Mouse (Mus musculus) MEL (cell line): ENCODE results near the gene Acss1. TPM values are rescaled to one million over a fixed set of nuclear protein-coding genes. Genes with fewer than 3 reads are reported as not detected.

ENCODE experiments used
- DNase-seq: peaks from one replicate; pipeline ENCODE4 v3.0.0; 2011; ENCODE audit warnings: low read depth, low spot score
- H3K27ac ChIP-seq: 2 replicates; pipeline ENCODE4 v1.5.1; 2012; ENCODE audit warnings: low read depth, mild to moderate bottlenecking, control low read depth, low read length, moderate library complexity; ENCODE audit not compliant: control insufficient read depth
- H3K27me3 ChIP-seq, 2 experiments: fragments of 150-350 bp in 1 of 2; sonication (generic) in 1 of 2; 2 replicates each; pipeline ENCODE4 v1.6.1; 2012; ENCODE audit warnings: low read length in 2 of 2, mild to moderate bottlenecking in 2 of 2, improper control_type of control experiment in 1 of 2, moderate library complexity in 1 of 2; ENCODE audit not compliant: insufficient read depth in 2 of 2, control insufficient read depth in 1 of 2
- H3K36me3 ChIP-seq, 2 experiments: 2 replicates each; pipeline ENCODE4 v1.6.1; 2012 to 2014; ENCODE audit warnings: low read length in 2 of 2, improper control_type of control experiment in 1 of 2, inconsistent platforms in 1 of 2, mild to moderate bottlenecking in 1 of 2; ENCODE audit not compliant: insufficient read depth in 2 of 2, control insufficient read depth in 1 of 2
- H3K4me1 ChIP-seq, 2 experiments: fragments of 150-350 bp in 1 of 2; sonication (generic) in 1 of 2; 2 replicates each; pipeline ENCODE4 v1.6.1; 2012; ENCODE audit warnings: low read length in 2 of 2, improper control_type of control experiment in 1 of 2, mild to moderate bottlenecking in 1 of 2; ENCODE audit not compliant: insufficient read depth in 2 of 2, control insufficient read depth in 1 of 2
- H3K4me3 ChIP-seq, 2 experiments: fragments of 150-350 bp in 1 of 2; sonication (generic) in 1 of 2; 2 replicates each; pipeline ENCODE4 v1.5.1; 2012; ENCODE audit warnings: low read depth in 2 of 2, low read length in 2 of 2, mild to moderate bottlenecking in 2 of 2, moderate library complexity in 2 of 2, control low read depth in 1 of 2, improper control_type of control experiment in 1 of 2; ENCODE audit not compliant: control insufficient read depth in 1 of 2, insufficient read depth in 1 of 2
- H3K79me2 ChIP-seq: 2 replicates; pipeline ENCODE4 v1.6.1; 2012; ENCODE audit warnings: mild to moderate bottlenecking, low read length, moderate library complexity; ENCODE audit not compliant: control insufficient read depth, poor library complexity, insufficient read depth
- H3K9ac ChIP-seq: 2 replicates; pipeline ENCODE4 v1.6.1; 2012; ENCODE audit warnings: low read depth, mild to moderate bottlenecking, control low read depth, low read length, moderate library complexity; ENCODE audit not compliant: control insufficient read depth, poor library complexity, severe bottlenecking
- H3K9me3 ChIP-seq: fragments of 150-350 bp; sonication (generic); replicated peaks from 2 replicates; pipeline ENCODE4 v1.6.1; 2012; ENCODE audit warnings: mild to moderate bottlenecking, low read length, improper control_type of control experiment, moderate library complexity; ENCODE audit not compliant: insufficient read depth
- ELF1 ChIP-seq: IDR thresholded peaks from 2 replicates; pipeline ENCODE4 v1.6.1; 2014; ENCODE audit warnings: low read depth, mild to moderate bottlenecking, inconsistent platforms, low read length, improper control_type of control experiment, moderate library complexity
- ETS1 ChIP-seq: IDR thresholded peaks from 2 replicates; pipeline ENCODE4 v1.6.1; 2012; ENCODE audit warnings: low read depth, mild to moderate bottlenecking, inconsistent platforms, low read length, improper control_type of control experiment, moderate library complexity
- MAZ ChIP-seq: IDR thresholded peaks from 2 replicates; pipeline ENCODE4 v1.6.1; 2012; ENCODE audit warnings: low read depth, mild to moderate bottlenecking, inconsistent platforms, low read length, improper control_type of control experiment
- MYC ChIP-seq: IDR thresholded peaks from 2 replicates; pipeline ENCODE4 v1.6.1; 2011; ENCODE audit warnings: low read depth, mild to moderate bottlenecking, low read length, improper control_type of control experiment, moderate library complexity
- NRF1 ChIP-seq: IDR thresholded peaks from 2 replicates; pipeline ENCODE4 v1.6.1; 2014; ENCODE audit warnings: low read depth, mild to moderate bottlenecking, inconsistent platforms, low read length, improper control_type of control experiment, moderate library complexity; ENCODE audit not compliant: poor library complexity, insufficient read depth, severe bottlenecking
- POLR2A ChIP-seq, 2 experiments: IDR thresholded peaks; 2 replicates each; pipeline ENCODE4 v1.6.1; 2011 to 2012; ENCODE audit warnings: low read length in 2 of 2, mild to moderate bottlenecking in 2 of 2, control low read depth in 1 of 2, improper control_type of control experiment in 1 of 2, low read depth in 1 of 2, moderate library complexity in 1 of 2; ENCODE audit not compliant: control insufficient read depth in 1 of 2, insufficient read depth in 1 of 2, poor library complexity in 1 of 2
- POLR2AphosphoS2 ChIP-seq: IDR thresholded peaks from 2 replicates; pipeline ENCODE4 v1.6.1; 2011; ENCODE audit warnings: low read length, improper control_type of control experiment
- RCOR1 ChIP-seq: IDR thresholded peaks from 2 replicates; pipeline ENCODE4 v1.6.1; 2012; ENCODE audit warnings: low read depth, mild to moderate bottlenecking, inconsistent platforms, low read length, improper control_type of control experiment
- SIN3A ChIP-seq: IDR thresholded peaks from 2 replicates; pipeline ENCODE4 v1.6.1; 2012; ENCODE audit warnings: low read length, improper control_type of control experiment, inconsistent platforms
- SMC3 ChIP-seq: IDR thresholded peaks from 2 replicates; pipeline ENCODE4 v1.6.1; 2011; ENCODE audit warnings: low read depth, low read length, improper control_type of control experiment
- TAL1 ChIP-seq: IDR thresholded peaks from 2 replicates; pipeline ENCODE4 v1.6.1; 2012; ENCODE audit warnings: mild to moderate bottlenecking, inconsistent platforms, low read length, moderate library complexity, mixed read lengths
- TBP ChIP-seq: IDR thresholded peaks from 2 replicates; pipeline ENCODE4 v1.8.0; 2011; ENCODE audit warnings: low read depth, low read length, improper control_type of control experiment
- ZC3H11A ChIP-seq: IDR thresholded peaks from 2 replicates; pipeline ENCODE4 v1.6.1; 2012; ENCODE audit warnings: low read depth, mild to moderate bottlenecking, inconsistent platforms, low read length, improper control_type of control experiment
- ZNF384 ChIP-seq: IDR thresholded peaks from 2 replicates; pipeline ENCODE4 v1.6.1; 2012; ENCODE audit warnings: low read depth, mild to moderate bottlenecking, inconsistent platforms, low read length, improper control_type of control experiment
- polyA plus RNA-seq, 2 experiments: library from polyadenylated mRNA; stranded (reverse) in 1 of 2; unstranded in 1 of 2; fragments of >175 nt in 1 of 2; fragments of >200 nt in 1 of 2; gene quantifications; 2 replicates each; pipeline versions ENCODE4 v1.2.1 to v1.2.4; 2012; ENCODE audit warnings: low replicate concordance in 2 of 2, low read depth in 1 of 2; ENCODE audit not compliant: insufficient read length in 2 of 2, insufficient read depth in 1 of 2, missing spikeins in 1 of 2
- total RNA-seq: library from RNA; depleted of rRNA; stranded (reverse); fragments of 300-350 nt; gene quantifications from 2 replicates; pipeline ENCODE4 v1.2.3, GENCODE M21; 2012

Gene Acss1
- total and polyA plus RNA-seq, 3 experiments = 10.2 to 22.6 TPM; not detected in 1

DNA sequence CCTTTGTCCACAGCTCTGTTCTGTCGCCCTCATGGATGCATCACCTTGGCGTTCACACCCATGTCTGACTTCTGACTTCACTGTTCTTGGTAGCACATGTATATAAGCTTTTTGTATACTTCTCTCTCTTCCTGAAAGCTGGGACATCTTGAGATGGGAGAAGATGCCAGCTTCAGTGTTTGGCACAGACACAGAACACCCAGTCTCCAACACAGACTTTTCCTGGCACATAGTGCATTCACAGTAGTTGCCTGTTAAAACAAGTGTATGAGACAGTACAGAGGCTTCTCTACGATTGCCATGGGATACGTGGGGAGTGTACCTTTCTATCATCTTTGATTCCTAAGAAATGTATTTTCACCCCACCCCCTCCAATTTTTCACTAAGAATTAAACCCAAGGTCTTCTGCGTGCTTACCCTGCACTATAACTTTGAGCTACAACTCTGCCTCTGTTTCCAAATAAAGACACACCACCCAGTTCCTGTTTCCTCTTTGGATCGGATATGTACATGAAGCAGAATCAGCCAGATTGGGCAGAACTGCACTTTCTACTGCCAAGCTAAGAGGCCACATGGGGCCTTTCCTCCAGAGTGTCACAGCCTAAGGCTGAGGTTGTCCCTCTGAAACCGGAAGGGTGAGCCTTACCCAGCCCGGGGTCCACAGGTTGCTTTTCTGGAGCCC, 3.5 kb upstream of the Acss1 start:
- Histone ChIP-seq H3K36me3 (peaks cover 0 to 14% of the 10 kb centered on the region in 2 experiments; a peak in 2 of 4 replicates), H3K27me3 (no peaks in the 10 kb centered on the region), H3K4me1 (peaks cover 9 to 31% of the 10 kb centered on the region in 2 experiments)
- TF ChIP-seq POLR2A (IDR thresholded peaks at IDR 0.05; ENCODE audit: control insufficient read depth in 1 of 2, insufficient read depth in 1 of 2, low read depth in 1 of 2, low read length in 2 of 2, poor library complexity in 1 of 2) (no peak), TAL1 (no peak), NRF1 (no peak), SIN3A (no peak), ZC3H11A (no peak), POLR2AphosphoS2 (no peak)
- TF ChIP-seq, all 39 proteins: peak for 0
- H3K27ac ChIP-seq = no peak overlapping the region
- H3K4me3 ChIP-seq = no peak overlapping the region
- H3K9me3 ChIP-seq = no peaks in the 10 kb centered on the region
- H3K9ac ChIP-seq = no peak overlapping the region
- H3K79me2 ChIP-seq = no peaks in the 10 kb centered on the region; the same call in 1 of the 2 replicates
- no peak for DNase-seq

- DNase-seq = no peak
- Histone ChIP-seq H3K36me3 (peaks cover 0 to 19% of the 10 kb centered on the region in 2 experiments; a peak in 2 of 4 replicates), H3K9me3 (no peaks in the 10 kb centered on the region), H3K9ac (no peak overlapping the region), H3K4me1 (peaks cover 9 to 34% of the 10 kb centered on the region in 2 experiments), H3K79me2 (no peaks in the 10 kb centered on the region; the same call in 1 of the 2 replicates), H3K27me3 (no peaks in the 10 kb centered on the region), H3K4me3 (no peak overlapping the region), H3K27ac (no peak overlapping the region)
- TF ChIP-seq TAL1 (no peak), ZNF384 (no peak), ELF1 (no peak), SMC3 (no peak), NRF1 (no peak), MAZ (no peak), TBP (no peak), MYC (no peak), RCOR1 (no peak), POLR2AphosphoS2 (no peak), ETS1 (no peak), ZC3H11A (no peak)
These were observed 2.6 kb upstream of the Acss1 start for GRCm38 (mm10) chr2:150670926-150671325.
